Mouse (Mus musculus): Measurements from ENCODE around the gene Ank2.

The Ank2 gene

GRCm38 (mm10) chr3:127036118-127036517 is 463.0 kb downstream of the Ank2 start:
- no peak for DNase-seq (ENCODE audit: low read depth, low spot score)

DNA sequence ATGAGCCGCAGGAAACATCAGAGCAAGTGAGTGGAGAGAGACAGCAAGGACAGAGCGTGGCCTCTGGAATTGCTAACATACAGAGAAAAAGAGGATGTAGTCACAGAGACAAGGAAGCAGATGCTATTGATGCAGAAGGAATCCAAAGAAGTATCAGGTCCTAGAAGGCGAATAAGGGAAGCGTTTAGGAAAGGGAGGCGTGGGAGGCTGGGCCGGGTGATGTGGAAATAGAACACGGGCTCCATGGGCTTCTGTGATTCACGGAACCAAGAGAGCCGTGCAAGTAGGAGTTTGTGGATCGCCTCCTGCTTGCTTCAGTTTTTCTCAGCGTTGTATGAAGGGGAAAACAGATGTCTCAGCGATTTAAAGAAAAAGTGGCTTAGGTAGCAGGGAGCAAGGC is 463.6 kb downstream of the Ank2 start:
- DNase-seq (ENCODE audit: low read depth, low spot score): no peak

DNA sequence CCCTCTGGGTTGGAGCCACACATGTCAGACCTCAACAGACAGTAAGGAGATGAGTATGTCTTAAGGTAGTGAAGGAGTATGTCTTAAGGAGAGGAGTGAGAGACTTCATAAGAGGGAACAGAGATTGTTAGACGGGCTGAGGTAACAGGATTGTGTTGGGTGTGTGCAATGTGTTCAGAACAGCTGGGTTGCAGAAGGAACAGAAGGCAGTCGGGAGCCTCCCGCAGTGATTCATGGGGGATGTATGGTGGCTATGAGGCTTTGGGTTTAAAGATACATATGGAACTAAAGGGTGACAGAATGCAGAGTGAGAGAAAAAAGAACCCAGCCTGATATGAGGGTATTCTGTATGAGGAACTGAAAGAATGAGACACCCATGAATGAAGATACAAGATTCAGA is 464.2 kb downstream of the Ank2 start:
- DNase-seq (ENCODE audit: low read depth, low spot score): no peak

- DNase-seq (ENCODE audit: low read depth, low spot score): no peak
These were observed 475.2 kb downstream of the Ank2 start for GRCm38 (mm10) chr3:127023992-127024391.

DNA sequence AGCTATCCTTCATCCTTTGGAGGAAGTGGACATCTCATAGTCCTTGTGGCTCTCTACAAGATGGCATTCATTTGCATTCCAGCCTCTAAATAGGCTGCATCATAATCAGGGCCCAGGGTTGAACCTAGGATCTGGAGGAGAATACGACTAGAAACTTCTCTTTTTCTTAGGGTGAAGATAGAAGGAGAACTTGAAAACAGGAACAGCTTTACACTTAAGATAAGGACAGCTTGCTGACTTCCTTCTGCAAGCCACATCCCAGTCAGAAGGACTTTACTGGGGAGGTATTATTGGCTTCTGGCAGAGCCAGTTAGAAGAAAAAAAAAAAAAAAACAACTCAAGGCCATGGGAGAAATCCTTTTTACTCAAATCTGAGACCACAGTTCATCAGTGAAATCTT is 479.0 kb downstream of the Ank2 start:
- DNase-seq (ENCODE audit: low read depth, low spot score): no peak

DNA sequence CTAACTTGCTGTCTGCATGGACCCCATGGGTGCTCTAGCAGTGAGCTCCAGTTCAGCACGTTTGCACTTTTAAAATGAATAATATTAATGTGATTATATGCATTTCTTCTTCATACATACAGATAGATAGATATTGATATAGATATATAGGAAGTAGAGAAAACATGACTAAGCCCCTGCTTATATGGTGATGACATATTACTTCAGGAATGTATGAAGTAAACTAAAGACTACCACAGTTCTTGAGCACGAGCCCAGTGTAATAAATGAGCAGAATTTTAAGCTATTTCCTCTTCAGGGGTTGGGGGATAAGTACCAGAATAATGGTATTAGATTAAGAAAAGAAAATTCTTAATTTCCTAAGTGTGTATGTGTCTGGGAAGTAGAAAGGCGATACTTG is 479.4 kb downstream of the Ank2 start:
- DNase-seq (ENCODE audit: low read depth, low spot score): no peak

- DNase-seq (ENCODE audit: low read depth, low spot score): no peak
These were observed 480.0 kb downstream of the Ank2 start for GRCm38 (mm10) chr3:127019109-127019508.

- DNase-seq (ENCODE audit: low read depth, low spot score): no peak
These were observed 481.6 kb downstream of the Ank2 start for GRCm38 (mm10) chr3:127017523-127017922.

DNA sequence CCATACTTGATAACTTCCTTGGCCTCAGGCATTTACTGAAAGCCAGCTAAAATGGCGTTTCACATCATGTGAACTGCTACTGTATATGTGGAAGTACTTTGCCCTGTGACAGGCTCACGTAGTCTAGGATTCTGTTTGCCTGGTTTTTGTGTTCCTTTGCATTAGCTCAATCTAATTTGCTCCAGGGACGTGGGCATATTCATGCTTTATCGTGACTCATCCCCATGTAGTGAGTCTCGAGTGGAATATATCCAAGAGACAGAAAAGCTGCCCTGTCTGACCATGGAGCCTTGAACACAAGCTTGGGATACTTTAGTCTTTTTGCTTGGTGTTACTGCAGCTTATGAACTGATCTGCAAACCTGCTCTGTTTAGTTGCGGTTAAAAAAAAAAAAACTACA is 483.6 kb downstream of the Ank2 start:
- no peak for DNase-seq (ENCODE audit: low read depth, low spot score)

GRCm38 (mm10) chr3:127015175-127015574 is 484.0 kb downstream of the Ank2 start:
- DNase-seq (ENCODE audit: low read depth, low spot score): no peak

DNA sequence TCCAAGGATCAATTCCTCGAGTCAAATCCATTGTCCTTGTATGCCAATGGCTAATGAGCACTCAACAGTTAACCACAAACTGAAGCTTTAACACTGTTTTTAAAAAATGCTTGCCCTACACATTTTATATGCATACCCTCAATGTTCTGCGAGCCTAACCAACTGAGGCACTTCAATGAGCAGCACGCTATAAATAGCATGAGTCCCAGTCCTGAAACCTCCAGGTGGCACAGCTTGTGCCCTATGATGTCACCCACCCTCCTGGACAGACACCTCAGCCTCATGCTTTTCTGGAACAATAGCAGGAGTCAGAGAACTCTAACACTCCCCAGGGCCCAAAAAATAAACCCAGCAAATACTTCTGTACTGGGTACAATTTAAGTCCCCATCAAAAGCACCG is 485.2 kb downstream of the Ank2 start:
- DNase-seq (ENCODE audit: low read depth, low spot score): no peak

DNA sequence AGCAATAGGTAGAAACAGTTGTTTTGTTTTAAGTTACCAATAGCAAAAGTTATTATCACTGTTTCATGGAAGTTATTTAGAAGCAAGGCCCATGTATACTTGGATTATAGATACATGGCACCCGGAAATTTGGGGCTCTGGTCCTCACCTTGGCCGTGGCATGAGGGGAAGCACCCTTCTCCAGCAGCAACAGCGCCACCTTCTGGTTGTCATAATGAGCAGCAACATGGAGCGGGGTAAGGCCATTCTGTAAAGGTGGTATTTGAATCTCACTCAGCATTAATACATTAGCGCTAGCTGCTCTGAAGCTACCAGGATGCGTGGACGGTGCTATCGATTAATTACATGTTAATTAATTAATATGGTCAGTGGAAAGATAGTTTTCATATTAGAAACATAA is 486.6 kb downstream of the Ank2 start:
- DNase-seq (ENCODE audit: low read depth, low spot score): peak; percentile 63

DNA sequence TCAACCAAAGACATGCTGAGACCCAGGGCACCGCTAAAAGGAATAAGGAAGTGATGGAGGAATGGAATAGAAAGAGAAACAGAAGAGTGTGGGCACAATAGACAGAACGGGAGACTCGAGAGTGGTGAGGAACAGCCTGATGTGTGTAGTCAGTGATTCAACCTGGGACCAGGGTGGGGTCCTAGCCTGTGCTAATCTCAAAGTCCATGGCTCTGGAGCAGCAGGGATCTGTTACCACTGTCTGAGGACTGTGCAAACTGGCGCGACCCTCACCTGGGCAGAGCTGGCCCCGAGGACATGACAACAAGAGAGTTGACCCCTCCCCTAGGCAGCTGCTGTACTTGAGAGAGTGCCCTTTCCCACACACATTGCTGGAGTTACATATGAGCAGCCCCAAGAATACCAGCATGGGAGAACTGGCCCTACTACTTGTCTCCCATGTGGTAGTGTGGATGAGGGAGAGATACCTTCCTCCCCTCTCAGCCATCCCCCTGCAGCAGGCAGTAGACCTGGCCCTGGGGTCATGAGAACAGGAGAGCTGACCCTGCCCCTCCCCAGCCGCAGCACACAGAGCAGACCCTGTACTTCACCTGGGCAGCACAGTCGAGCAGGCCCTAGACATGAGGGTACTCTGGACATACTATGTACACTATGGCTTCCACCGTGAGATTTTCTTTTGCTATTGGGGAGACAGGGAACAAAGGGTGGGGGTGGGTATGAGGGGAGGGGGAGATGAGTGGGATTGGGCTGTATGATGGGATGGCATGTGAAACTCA is 493.1 kb downstream of the Ank2 start:
- DNase-seq (ENCODE audit: low read depth, low spot score): no peak

- no peak for DNase-seq (ENCODE audit: low read depth, low spot score)
These were observed 494.1 kb downstream of the Ank2 start for GRCm38 (mm10) chr3:127004860-127005633.

GRCm38 (mm10) chr3:127003946-127004345 is 495.2 kb downstream of the Ank2 start:
- no peak for DNase-seq (ENCODE audit: low read depth, low spot score)

GRCm38 (mm10) chr3:126998742-126999112 is 500.4 kb downstream of the Ank2 start:
- no peak for DNase-seq (ENCODE audit: low read depth, low spot score)

- peak; percentile 88 for DNase-seq (ENCODE audit: low read depth, low spot score)
These were observed 501.0 kb downstream of the Ank2 start for GRCm38 (mm10) chr3:126998008-126998741.

GRCm38 (mm10) chr3:126997391-126998007 is 501.7 kb downstream of the Ank2 start:
- peak; percentile 67 for DNase-seq (ENCODE audit: low read depth, low spot score)

DNA sequence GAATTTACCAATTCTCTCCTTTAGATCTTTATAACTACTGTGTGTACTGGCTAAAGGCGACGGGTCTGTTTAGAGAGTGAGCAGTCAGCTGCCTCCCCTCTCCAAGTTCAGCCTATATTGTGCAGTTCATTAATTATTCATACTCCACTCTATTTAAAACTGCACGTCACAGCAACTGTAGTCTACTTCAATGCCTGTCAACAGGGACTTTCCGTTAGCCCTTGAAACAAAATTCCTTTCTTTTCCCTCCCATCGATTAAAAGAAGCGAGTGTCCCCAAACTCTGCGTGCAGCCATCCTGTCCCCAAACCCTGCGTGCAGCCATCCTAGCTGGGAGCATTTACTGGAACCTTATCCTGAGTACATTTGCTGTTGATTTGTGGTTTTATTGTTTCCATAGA is 502.4 kb downstream of the Ank2 start:
- no peak for DNase-seq (ENCODE audit: low read depth, low spot score)

- no peak for DNase-seq (ENCODE audit: low read depth, low spot score)
These were observed 503.2 kb downstream of the Ank2 start for GRCm38 (mm10) chr3:126995970-126996369.

- DNase-seq (ENCODE audit: low read depth, low spot score): no peak
These were observed 505.0 kb downstream of the Ank2 start for GRCm38 (mm10) chr3:126994149-126994548.

DNA sequence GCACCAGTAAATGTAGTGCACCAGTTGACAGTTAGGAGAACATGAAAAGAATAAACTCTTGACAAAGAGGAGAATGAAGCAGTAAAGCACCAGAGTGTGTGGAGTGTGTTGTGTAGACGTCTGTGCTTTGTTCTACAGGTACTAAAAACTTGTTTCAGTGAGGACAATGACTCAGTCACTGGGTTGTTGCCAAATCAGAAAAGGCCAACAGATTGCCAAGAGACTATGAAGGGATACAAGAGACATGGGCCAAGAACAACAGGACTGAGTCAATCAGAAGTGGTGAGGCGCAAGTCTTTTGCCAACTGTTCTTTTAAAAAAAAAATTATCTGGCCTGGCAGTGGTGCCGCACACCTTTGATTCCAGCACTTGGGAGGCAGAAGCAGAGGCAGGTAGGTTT is 509.2 kb downstream of the Ank2 start:
- no peak for DNase-seq (ENCODE audit: low read depth, low spot score)

All from ES-CJ7 (cell line).